Mouse (Mus musculus): ENCODE data around the gene Plppr1. TPM values are rescaled to one million over a fixed set of nuclear protein-coding genes. Genes with fewer than 3 reads are reported as not detected.

Plppr1 gene
- polyA plus RNA-seq, 1 experiment, result not detected

DNA sequence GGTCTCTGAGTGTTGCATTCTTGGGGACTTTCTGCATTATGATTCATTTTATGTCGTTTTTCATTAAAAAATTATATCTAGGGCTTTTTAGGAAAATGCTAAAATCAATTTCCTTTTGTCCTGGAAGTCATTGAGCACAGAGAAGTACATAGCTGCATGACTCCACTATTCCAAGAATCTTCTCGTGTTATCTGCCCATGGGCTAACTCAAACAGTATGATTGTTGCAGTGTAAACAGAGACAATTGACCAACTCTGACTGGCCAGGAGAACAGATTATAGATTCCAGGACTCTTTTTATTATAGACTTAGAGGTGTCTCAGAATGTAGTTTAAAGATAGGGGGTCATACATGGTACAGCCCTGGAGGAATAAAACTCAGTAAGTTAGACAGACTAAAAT, 327.8 kb downstream of the Plppr1 start:
- no peaks in the 10 kb centered on the region for H3K4me1 ChIP-seq (ENCODE audit: control insufficient read depth, insufficient read depth, low read length)
- no peak overlapping the region for H3K27ac ChIP-seq (ENCODE audit: insufficient read depth, low read length)
- TF ChIP-seq POLR2A (IDR thresholded peaks at IDR 0.05; ENCODE audit: insufficient read depth, low read length), result no peak
- TF ChIP-seq CTCF (IDR thresholded peaks at IDR 0.05; ENCODE audit: low read depth, low read length), result no peak
- no peak for TF ChIP-seq EP300 (IDR thresholded peaks at IDR 0.05; ENCODE audit: insufficient read depth, low read depth, low read length)
- H3K27me3 ChIP-seq (ENCODE audit: control insufficient read depth, insufficient read depth, low read length, poor library complexity, severe bottlenecking), result no peaks in the 10 kb centered on the region
- no peak overlapping the region for H3K9ac ChIP-seq (ENCODE audit: low read depth, poor library complexity, severe bottlenecking)
- H3K9me3 ChIP-seq (replicated peaks; ENCODE audit: control insufficient read depth, insufficient read depth, low read length, poor library complexity, severe bottlenecking), result no peaks in the 10 kb centered on the region
- no peak overlapping the region for H3K4me3 ChIP-seq (ENCODE audit: low read depth, low read length)
- H3K36me3 ChIP-seq (ENCODE audit: control insufficient read depth, insufficient read depth, low read length, poor library complexity, severe bottlenecking), result no peaks in the 10 kb centered on the region
